Mouse (Mus musculus) intestine, postnatal 0 days (tissue): ENCODE results near the gene Sgip1. TPM values are rescaled to one million over a fixed set of nuclear protein-coding genes. Genes with fewer than 3 reads are reported as not detected.

Experiments
- ATAC-seq: fragments of 200-750 bp; cut with Nextera tagmentation; 2 replicates; pipeline ENCODE4 v1.8.0; 2017; ENCODE audit warnings: mild to moderate bottlenecking, moderate TSS enrichment, moderate library complexity
- H3K27ac ChIP-seq: fragments of 300-500 bp; sonication (generic); 2 replicates; pipeline ENCODE4 v1.5.1; 2014; ENCODE audit warnings: mild to moderate bottlenecking, low read depth, low read length, moderate library complexity
- H3K27me3 ChIP-seq: fragments of 300-500 bp; sonication (generic); replicated peaks from 2 replicates; pipeline ENCODE4 v1.6.1; 2014; ENCODE audit warnings: low read length, mixed read lengths; ENCODE audit not compliant: control insufficient read depth, insufficient read depth
- H3K36me3 ChIP-seq: fragments of 300-500 bp; sonication (generic); 2 replicates; pipeline ENCODE4 v1.6.1; 2014; ENCODE audit warnings: mild to moderate bottlenecking, moderate library complexity; ENCODE audit not compliant: control insufficient read depth, insufficient read depth
- H3K4me1 ChIP-seq: fragments of 300-500 bp; sonication (generic); replicated peaks from 2 replicates; pipeline ENCODE4 v1.6.1; 2014; ENCODE audit warnings: antibody characterized with exemption, low read length, mixed read lengths; ENCODE audit not compliant: control insufficient read depth, insufficient read depth
- H3K4me2 ChIP-seq: fragments of 300-500 bp; sonication (generic); replicated peaks from 2 replicates; pipeline ENCODE4 v1.6.1; 2014; ENCODE audit warnings: low read depth, mild to moderate bottlenecking, moderate library complexity
- H3K4me3 ChIP-seq: fragments of 300-500 bp; sonication (generic); 2 replicates; pipeline ENCODE4 v1.5.1; 2014; ENCODE audit warnings: low read depth, low read length
- H3K9ac ChIP-seq: fragments of 300-500 bp; sonication (generic); 2 replicates; pipeline ENCODE4 v1.6.1; 2014; ENCODE audit warnings: mild to moderate bottlenecking, low read depth, low read length
- H3K9me3 ChIP-seq: fragments of 300-500 bp; sonication (generic); 2 replicates; pipeline ENCODE4 v1.6.1; 2016; ENCODE audit warnings: mixed run types; ENCODE audit not compliant: control insufficient read depth
- CTCF ChIP-seq: sonication (generic); IDR thresholded peaks from 2 replicates; pipeline ENCODE4 v1.5.1; 2016; ENCODE audit warnings: low read depth, mild to moderate bottlenecking, control low read depth, antibody characterized with exemption, moderate library complexity
- WGBS: fragments of 180-500 bp; shearing (Covaris S2); extraction: QIAGEN DNeasy Blood & Tissue Kit; methylation state at CpG from one replicate; pipeline ENCODE4 v1.1.7; 2014; 5-methylcytosine and 5-hydroxymethylcytosine counted together
- polyA plus RNA-seq: library from polyadenylated mRNA; unstranded; fragments of >200 nt; fragmentation: Nextera tagmentation; extraction: Ambion mirVana; gene quantifications from 2 replicates; pipeline ENCODE4 v1.2.1, GENCODE M21; 2015

Gene Sgip1
- polyA plus RNA-seq, 1 experiment from 2014 or later = 6.1 TPM

- TF ChIP-seq CTCF = peak; percentile 41
- Histone ChIP-seq H3K27me3 (no peaks in the 10 kb centered on the region), H3K4me2 (no peak overlapping the region), H3K27ac (no peak overlapping the region), H3K9me3 (no peaks in the 10 kb centered on the region), H3K9ac (no peak overlapping the region), H3K36me3 (no peaks in the 10 kb centered on the region), H3K4me1 (no peaks in the 10 kb centered on the region), H3K4me3 (no peak overlapping the region)
- 91% methylated on average over 15 of the region's 15 CpGs for WGBS
- ATAC-seq = no peak
Observed at GRCm38 (mm10) chr4:102859259-102860194, 118.4 kb downstream of the Sgip1 start.

- no peak for ATAC-seq
- WGBS = 61% methylated on average over 15 of the region's 15 CpGs
- no peak for TF ChIP-seq CTCF
- Histone ChIP-seq H3K27me3 (no peaks in the 10 kb centered on the region), H3K4me3 (no peak overlapping the region), H3K9ac (no peak overlapping the region), H3K4me2 (no peak overlapping the region), H3K9me3 (no peaks in the 10 kb centered on the region), H3K36me3 (no peaks in the 10 kb centered on the region), H3K27ac (no peak overlapping the region), H3K4me1 (no peaks in the 10 kb centered on the region)
Observed at GRCm38 (mm10) chr4:102862751-102863710, 121.9 kb downstream of the Sgip1 start.

GRCm38 (mm10) chr4:102866531-102866930 is 125.4 kb downstream of the Sgip1 start:
- H3K9me3 ChIP-seq = no peaks in the 10 kb centered on the region
- no peaks in the 10 kb centered on the region for H3K27me3 ChIP-seq
- no peak for ATAC-seq
- H3K27ac ChIP-seq = no peak overlapping the region
- H3K4me3 ChIP-seq = no peak overlapping the region
- no peaks in the 10 kb centered on the region for H3K4me1 ChIP-seq
- H3K9ac ChIP-seq = no peak overlapping the region
- H3K4me2 ChIP-seq = no peak overlapping the region
- WGBS = 88% methylated on average over 3 of the region's 3 CpGs
- no peak for TF ChIP-seq CTCF
- no peaks in the 10 kb centered on the region for H3K36me3 ChIP-seq

- no peak overlapping the region for H3K4me3 ChIP-seq
- H3K36me3 ChIP-seq = no peaks in the 10 kb centered on the region
- H3K27me3 ChIP-seq = no peaks in the 10 kb centered on the region
- no peak overlapping the region for H3K9ac ChIP-seq
- H3K27ac ChIP-seq = no peak overlapping the region
- WGBS = 71% methylated on average over 4 of the region's 4 CpGs
- no peak overlapping the region for H3K4me2 ChIP-seq
- H3K4me1 ChIP-seq = no peaks in the 10 kb centered on the region
- no peak for ATAC-seq
- H3K9me3 ChIP-seq = no peaks in the 10 kb centered on the region
- no peak for TF ChIP-seq CTCF
Observed at GRCm38 (mm10) chr4:102871274-102871673, 130.2 kb downstream of the Sgip1 start.

GRCm38 (mm10) chr4:102883142-102883541 is 142.0 kb downstream of the Sgip1 start:
- Histone ChIP-seq H3K27me3 (no peaks in the 10 kb centered on the region), H3K27ac (no peak overlapping the region), H3K36me3 (no peaks in the 10 kb centered on the region), H3K9me3 (no peaks in the 10 kb centered on the region), H3K4me3 (no peak overlapping the region), H3K4me1 (no peaks in the 10 kb centered on the region), H3K9ac (no peak overlapping the region), H3K4me2 (no peak overlapping the region)
- no peak for ATAC-seq
- WGBS = 76% methylated on average over 3 of the region's 3 CpGs
- no peak for TF ChIP-seq CTCF

- no peak for ATAC-seq
Observed at GRCm38 (mm10) chr4:102884228-102884627, 143.1 kb downstream of the Sgip1 start.

More at GRCm38 (mm10) chr4:102884228-102884627, 143.1 kb downstream of the Sgip1 start:
- Histone ChIP-seq H3K36me3 (no peaks in the 10 kb centered on the region), H3K27ac (no peak overlapping the region), H3K9ac (no peak overlapping the region), H3K4me3 (no peak overlapping the region), H3K4me2 (no peak overlapping the region), H3K9me3 (no peaks in the 10 kb centered on the region), H3K27me3 (no peaks in the 10 kb centered on the region), H3K4me1 (no peaks in the 10 kb centered on the region)
- 97% methylated on average over 4 of the region's 4 CpGs for WGBS
- TF ChIP-seq CTCF = no peak
